In the genomic region with DNA sequence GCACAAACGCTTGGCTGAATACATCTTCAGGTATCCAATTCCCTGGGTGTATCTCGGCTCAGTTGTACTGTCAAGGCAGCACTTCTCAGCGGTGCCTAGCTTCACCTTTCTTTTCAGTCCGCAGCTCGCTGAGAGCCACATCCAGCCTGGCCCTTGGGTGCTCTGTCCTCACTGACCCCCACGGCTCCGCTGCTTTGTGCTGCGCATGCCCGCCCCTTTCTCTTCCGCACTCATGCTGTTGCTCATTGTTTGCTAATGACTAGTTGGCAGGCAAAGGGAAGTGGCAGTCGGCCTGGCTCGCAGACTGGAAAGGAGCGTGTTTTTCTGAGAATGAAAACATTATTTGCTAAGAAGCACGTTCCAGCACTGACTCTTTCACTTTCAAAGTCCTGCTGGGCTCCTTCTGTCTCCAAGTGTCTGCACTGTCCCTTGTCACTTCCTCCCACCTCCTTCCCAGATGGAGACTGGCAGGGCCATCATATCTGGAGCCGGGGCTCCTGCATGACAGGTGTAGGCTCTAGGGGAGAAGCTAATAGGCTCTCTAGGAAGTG, we compare ENCODE assay signal across 8 mouse cellular contexts.
DNase-seq lines count a peak whose midpoint lies in the region; ATAC-seq lines count a peak whose summit lies in the region.

No protein-coding gene starts in this region.

- DNase-seq in adipocyte (ENCODE audit: low spot score) = peak; percentile 13
- DNase-seq in cerebellum, adult 9-10 months = peak; percentile 86
- DNase-seq in gastrocnemius, adult 18-20 months (ENCODE audit: low spot score) = peak; percentile 3
- DNase-seq in left cerebral cortex, adult 11 months (ENCODE audit: low spot score) = peak; percentile 17
- peak; percentile 71 for DNase-seq in lung, postnatal 10 days
- peak; percentile 24 for DNase-seq in ovary, postnatal 14 days (ENCODE audit: low spot score)
- no peak for DNase-seq in yolk sac, embryonic 10.5 days (ENCODE audit: low spot score)

- peak overlapping the region; percentile 84 for H3K27ac ChIP-seq in hindbrain, embryonic 15.5 days (replicated peaks)

- H3K4me2 ChIP-seq in hindbrain, embryonic 15.5 days = peak overlapping the region; percentile 74

- no peaks in the 10 kb centered on the region for H3K9me3 ChIP-seq in hindbrain, embryonic 15.5 days

- 3% methylated on average over 15 of the region's 15 CpGs for WGBS in hindbrain, embryonic 15.5 days

- peak overlapping the region; percentile 45 for H3K9ac ChIP-seq in hindbrain, embryonic 15.5 days

- H3K4me1 ChIP-seq in hindbrain, embryonic 15.5 days (replicated peaks) = peaks cover 26% of the 10 kb centered on the region

- no peaks in the 10 kb centered on the region for H3K27me3 ChIP-seq in hindbrain, embryonic 15.5 days

- no peaks in the 10 kb centered on the region for H3K36me3 ChIP-seq in hindbrain, embryonic 15.5 days

- peak overlapping the region; percentile 35 for H3K4me3 ChIP-seq in hindbrain, embryonic 15.5 days

- peak; percentile 89 for ATAC-seq in hindbrain, embryonic 15.5 days (ENCODE audit: low FRiP score, low read depth)
